Mouse (Mus musculus) forebrain, embryonic 10.5 days (tissue): ENCODE data around the gene Gm4131. TPM values are rescaled to one million over a fixed set of nuclear protein-coding genes. Genes with fewer than 3 reads are reported as not detected.

Source experiments
- DNase-seq: peaks from one replicate; pipeline ENCODE4 v3.0.0-alpha.2; 2017; ENCODE audit warnings: low spot score; ENCODE audit errors: extremely low spot score
- H3K27ac ChIP-seq: fragments of 300-500 bp; sonication (generic); 2 replicates; pipeline ENCODE4 v1.5.1; 2016; ENCODE audit warnings: mild to moderate bottlenecking
- H3K27me3 ChIP-seq: fragments of 300-500 bp; sonication (generic); 2 replicates; pipeline ENCODE4 v1.6.1; 2016; ENCODE audit warnings: mild to moderate bottlenecking; ENCODE audit not compliant: poor library complexity, severe bottlenecking
- H3K36me3 ChIP-seq: fragments of 300-500 bp; sonication (generic); replicated peaks from 2 replicates; pipeline ENCODE4 v1.6.1; 2016; ENCODE audit warnings: mild to moderate bottlenecking, moderate library complexity
- H3K4me1 ChIP-seq: fragments of 300-500 bp; sonication (generic); 2 replicates; pipeline ENCODE4 v1.6.1; 2016
- H3K4me3 ChIP-seq: fragments of 300-500 bp; sonication (generic); 2 replicates; pipeline ENCODE4 v1.5.1; 2016; ENCODE audit warnings: mild to moderate bottlenecking, moderate library complexity
- H3K9me3 ChIP-seq: fragments of 300-500 bp; sonication (generic); 2 replicates; pipeline ENCODE4 v1.6.1; 2016; ENCODE audit warnings: mild to moderate bottlenecking, moderate library complexity
- WGBS: fragments of 180-500 bp; shearing (Covaris S2); methylation state at CpG from one replicate; pipeline ENCODE4 v1.1.7; 2016; 5-methylcytosine and 5-hydroxymethylcytosine counted together
- polyA plus RNA-seq: library from polyadenylated mRNA; unstranded; fragments of >200 nt; fragmentation: Nextera tagmentation; extraction: Ambion mirVana; gene quantifications from 2 replicates; pipeline ENCODE4 v1.2.1, GENCODE M21; 2016

Gm4131 gene
- polyA plus RNA-seq, 1 experiment from 2014 or later = not detected

DNA sequence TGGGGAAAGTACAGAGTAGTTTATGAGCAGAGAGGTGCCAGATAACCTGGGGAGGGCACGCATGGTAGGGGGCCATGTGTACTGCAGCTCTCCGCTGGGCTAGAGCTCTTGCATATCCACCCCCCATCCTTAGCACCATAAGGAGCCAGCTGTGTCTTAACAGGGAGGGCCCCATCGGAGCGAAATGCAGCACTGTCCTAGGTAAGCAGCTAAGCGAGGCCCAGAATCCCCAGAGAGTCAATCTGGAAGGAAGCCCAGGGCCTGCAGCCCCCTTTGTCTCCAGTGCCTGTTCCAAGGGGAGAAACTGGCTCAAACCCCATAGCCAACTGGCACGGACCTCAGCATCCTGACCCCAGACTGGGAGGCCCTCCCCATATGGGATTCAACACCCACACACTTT is 87.3 kb downstream of the Gm4131 start:
- Histone ChIP-seq H3K27me3 (0 out of 2 replicates have a peak, but pooled peaks cover 4% of the 10 kb centered on the region), H3K9me3 (no peaks in the 10 kb centered on the region)
- WGBS = 73% methylated on average over 6 of the region's 6 CpGs

GRCm38 (mm10) chr14:62474481-62474880 is 92.2 kb downstream of the Gm4131 start:
- DNase-seq = no peak
- no peak overlapping the region for H3K27ac ChIP-seq
- WGBS = 30% methylated on average over 1 of the region's 1 CpGs

More for the DNA sequence above, 87.3 kb downstream of the Gm4131 start:
- no peaks in the 10 kb centered on the region for H3K36me3 ChIP-seq
- no peak overlapping the region for H3K27ac ChIP-seq
- DNase-seq = no peak
- no peaks in the 10 kb centered on the region for H3K4me1 ChIP-seq
- no peak overlapping the region for H3K4me3 ChIP-seq

GRCm38 (mm10) chr14:62472061-62472460 is 94.7 kb downstream of the Gm4131 start:
- Histone ChIP-seq H3K4me1 (0 out of 2 replicates have a peak, but pooled peaks cover 6% of the 10 kb centered on the region), H3K27ac (no peak overlapping the region), H3K4me3 (no peak overlapping the region), H3K36me3 (no peaks in the 10 kb centered on the region), H3K27me3 (no peaks in the 10 kb centered on the region), H3K9me3 (no peaks in the 10 kb centered on the region)
- whole genome bisulfite sequencing = 83% methylated on average over 2 of the region's 2 CpGs
- no peak for DNase-seq

More at GRCm38 (mm10) chr14:62474481-62474880, 92.2 kb downstream of the Gm4131 start:
- Histone ChIP-seq H3K4me1 (0 out of 2 replicates have a peak, but pooled peaks cover 6% of the 10 kb centered on the region), H3K9me3 (no peaks in the 10 kb centered on the region), H3K4me3 (no peak overlapping the region), H3K36me3 (no peaks in the 10 kb centered on the region), H3K27me3 (no peaks in the 10 kb centered on the region)

- DNase-seq = no peak
- 95% methylated on average over 5 of the region's 5 CpGs for whole genome bisulfite sequencing
- H3K4me1 ChIP-seq = peaks cover 19% of the 10 kb centered on the region
- H3K4me3 ChIP-seq = no peak overlapping the region
- H3K36me3 ChIP-seq = no peaks in the 10 kb centered on the region
- peaks cover 12% of the 10 kb centered on the region; the same call in 1 of the 2 replicates for H3K27me3 ChIP-seq
- H3K9me3 ChIP-seq = no peaks in the 10 kb centered on the region
- H3K27ac ChIP-seq = no peak overlapping the region
These were observed 98.0 kb downstream of the Gm4131 start for GRCm38 (mm10) chr14:62468753-62469125.

- DNase-seq = no peak
- Histone ChIP-seq H3K27ac (no peak overlapping the region), H3K27me3 (peaks cover 17% of the 10 kb centered on the region; the same call in 1 of the 2 replicates), H3K4me3 (no peak overlapping the region), H3K9me3 (no peaks in the 10 kb centered on the region), H3K4me1 (peaks cover 19% of the 10 kb centered on the region), H3K36me3 (no peaks in the 10 kb centered on the region)
- WGBS = 83% methylated on average over 6 of the region's 6 CpGs
These were observed 98.5 kb downstream of the Gm4131 start for GRCm38 (mm10) chr14:62468119-62468752.

GRCm38 (mm10) chr14:62464966-62465365 is 101.8 kb downstream of the Gm4131 start:
- peak overlapping the region; percentile 11; the same call in 1 of the 2 replicates for H3K4me3 ChIP-seq
- H3K4me1 ChIP-seq = peaks cover 12% of the 10 kb centered on the region
- no peak for DNase-seq
- WGBS = 18% methylated on average over 9 of the region's 9 CpGs
- H3K27ac ChIP-seq = no peak overlapping the region
- H3K36me3 ChIP-seq = no peaks in the 10 kb centered on the region
- H3K9me3 ChIP-seq = 0 out of 2 replicates have a peak, but pooled peaks cover 3% of the 10 kb centered on the region
- H3K27me3 ChIP-seq = peaks cover 18% of the 10 kb centered on the region; the same call in 1 of the 2 replicates

DNA sequence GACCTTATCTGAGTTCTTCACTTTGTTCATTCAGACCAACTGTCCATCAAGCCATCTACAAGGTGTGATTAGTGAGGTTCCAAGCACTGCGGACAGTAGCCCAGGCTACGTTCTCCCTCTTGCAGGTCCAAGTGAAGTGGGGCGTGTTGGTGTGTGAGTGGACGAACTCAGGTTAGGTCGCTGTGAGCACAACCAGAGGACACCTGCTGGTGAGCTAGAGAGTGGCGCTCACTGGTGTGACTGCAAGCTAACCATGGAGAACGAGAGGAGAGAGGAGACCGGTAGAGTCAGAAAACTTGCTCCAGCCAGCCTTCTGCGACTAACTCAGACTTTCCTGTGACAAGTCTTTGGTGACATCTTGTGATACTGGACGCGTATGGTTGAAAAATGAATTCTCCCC is 107.2 kb downstream of the Gm4131 start:
- no peak overlapping the region for H3K27ac ChIP-seq
- 0 out of 2 replicates have a peak, but pooled peaks cover 3% of the 10 kb centered on the region for H3K9me3 ChIP-seq
- peaks cover 14% of the 10 kb centered on the region; the same call in 1 of the 2 replicates for H3K27me3 ChIP-seq
- H3K4me3 ChIP-seq = no peak overlapping the region
- no peak for DNase-seq
- WGBS = 71% methylated on average over 11 of the region's 11 CpGs
- no peaks in the 10 kb centered on the region for H3K36me3 ChIP-seq
- H3K4me1 ChIP-seq = peaks cover 12% of the 10 kb centered on the region

DNA sequence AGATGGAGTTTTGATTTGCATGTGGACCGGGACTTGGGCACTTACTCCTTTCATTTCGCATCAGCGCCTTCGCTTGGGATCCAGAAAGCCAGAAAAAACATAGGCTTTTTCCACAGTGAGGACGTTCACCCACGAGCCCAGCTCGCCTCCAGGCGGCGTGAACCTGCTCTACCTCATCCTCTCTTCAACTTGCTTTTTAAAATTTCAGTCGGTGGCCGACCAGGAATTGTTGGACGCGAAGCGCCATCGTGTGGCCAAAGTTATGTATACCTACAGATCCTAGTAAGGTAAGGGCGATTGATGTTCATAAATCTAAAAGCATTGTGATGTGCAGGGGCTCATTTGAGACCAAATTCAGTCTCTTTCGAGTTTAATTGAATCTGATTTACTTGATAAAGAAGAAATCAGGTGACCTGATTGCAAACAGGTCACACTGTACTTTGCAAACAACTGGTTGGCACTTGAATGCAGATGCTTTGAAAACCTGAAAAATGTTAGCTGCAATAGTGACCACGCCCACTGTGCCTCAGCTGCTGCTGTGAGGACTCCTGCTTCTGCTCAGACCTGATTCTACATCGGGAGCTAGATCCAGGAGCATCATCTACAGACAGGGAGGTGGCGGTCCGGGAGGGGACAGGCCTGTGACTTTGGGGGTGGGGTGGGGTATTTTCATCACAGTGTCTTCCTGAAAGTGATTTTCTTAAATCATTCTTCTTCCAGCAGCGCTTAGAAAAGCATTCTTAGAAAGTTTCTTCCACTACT is 109.1 kb downstream of the Gm4131 start:
- Histone ChIP-seq H3K27ac (no peak overlapping the region), H3K36me3 (no peaks in the 10 kb centered on the region), H3K27me3 (no peaks in the 10 kb centered on the region), H3K4me3 (no peak overlapping the region; the same call in 1 of the 2 replicates), H3K4me1 (peaks cover 8% of the 10 kb centered on the region; the same call in 1 of the 2 replicates), H3K9me3 (0 out of 2 replicates have a peak, but pooled peaks cover 3% of the 10 kb centered on the region)
- DNase-seq = peak; percentile 83
- WGBS = 21% methylated on average over 22 of the region's 22 CpGs

GRCm38 (mm10) chr14:62456239-62456747 is 110.4 kb downstream of the Gm4131 start, which contains the start of gene Gucy1b2:
Gene Gucy1b2 (minus strand): TSS chr14:62456289.
- Histone ChIP-seq H3K9me3 (no peaks in the 10 kb centered on the region), H3K4me1 (peaks cover 8% of the 10 kb centered on the region; the same call in 1 of the 2 replicates), H3K4me3 (no peak within 1 kb of the TSS), H3K27me3 (no peaks in the 10 kb centered on the region), H3K27ac (no peak within 1 kb of the TSS), H3K36me3 (no peaks in the 10 kb centered on the region)
- no peak for DNase-seq
- WGBS = 77% methylated on average over 9 of the region's 9 CpGs

DNA sequence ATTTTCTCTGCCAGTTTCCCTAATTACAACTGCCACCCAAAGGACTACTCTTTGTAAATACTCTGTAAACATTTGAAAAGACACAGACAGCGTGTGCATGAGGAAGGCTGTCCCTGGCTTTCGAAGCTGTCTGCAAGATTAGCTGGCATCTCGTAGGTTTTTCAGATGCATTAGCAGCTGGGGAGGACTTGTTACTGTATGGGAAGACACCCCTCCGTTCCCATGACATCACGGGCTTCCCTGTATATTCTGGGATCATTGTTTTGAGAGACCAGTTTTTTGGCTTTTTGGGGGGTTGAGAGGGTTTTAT is 111.2 kb downstream of the Gm4131 start:
- WGBS = 87% methylated on average over 5 of the region's 5 CpGs
- H3K9me3 ChIP-seq = no peaks in the 10 kb centered on the region
- no peak overlapping the region for H3K4me3 ChIP-seq
- no peaks in the 10 kb centered on the region for H3K36me3 ChIP-seq
- H3K4me1 ChIP-seq = peaks cover 8% of the 10 kb centered on the region; the same call in 1 of the 2 replicates
- no peaks in the 10 kb centered on the region for H3K27me3 ChIP-seq
- no peak overlapping the region for H3K27ac ChIP-seq
- no peak for DNase-seq

- H3K27ac ChIP-seq = no peak overlapping the region
- no peak overlapping the region for H3K4me3 ChIP-seq
- 77% methylated on average over 9 of the region's 9 CpGs for whole genome bisulfite sequencing
- no peak for DNase-seq
- no peaks in the 10 kb centered on the region for H3K36me3 ChIP-seq
- H3K4me1 ChIP-seq = peaks cover 8% of the 10 kb centered on the region; the same call in 1 of the 2 replicates
- H3K27me3 ChIP-seq = no peaks in the 10 kb centered on the region
- no peaks in the 10 kb centered on the region for H3K9me3 ChIP-seq
These were observed 111.8 kb downstream of the Gm4131 start for GRCm38 (mm10) chr14:62454760-62455569.

DNA sequence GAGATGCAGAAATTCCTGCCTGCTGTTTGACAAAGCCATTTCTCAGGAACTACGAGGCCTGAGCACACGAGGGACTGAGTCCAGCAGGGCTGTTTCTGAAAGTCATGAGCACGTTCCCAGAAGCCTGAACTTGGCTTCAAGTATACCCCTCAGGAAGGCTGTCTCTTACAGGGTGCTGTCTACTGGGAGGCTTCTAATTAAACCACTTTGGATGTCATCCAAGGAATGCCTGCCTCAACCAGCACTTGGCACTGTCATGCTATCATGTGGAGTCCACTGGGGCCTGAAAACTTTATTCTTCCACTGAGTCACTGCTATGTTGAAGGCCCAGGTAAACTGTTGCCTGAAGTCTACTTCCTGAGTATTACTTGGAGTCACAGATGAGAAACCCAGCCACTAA is 112.6 kb downstream of the Gm4131 start:
- DNase-seq = no peak
- H3K4me3 ChIP-seq = no peak overlapping the region
- H3K27ac ChIP-seq = no peak overlapping the region
- H3K9me3 ChIP-seq = no peaks in the 10 kb centered on the region
- H3K27me3 ChIP-seq = no peaks in the 10 kb centered on the region
- H3K4me1 ChIP-seq = peaks cover 8% of the 10 kb centered on the region; the same call in 1 of the 2 replicates
- no peaks in the 10 kb centered on the region for H3K36me3 ChIP-seq
- WGBS = 84% methylated on average over 3 of the region's 3 CpGs
